Mouse (Mus musculus): Measurements from ENCODE around the gene Sh3bp2. TPM values are rescaled to one million over a fixed set of nuclear protein-coding genes. Genes with fewer than 3 reads are reported as not detected.

Sh3bp2 gene
- total RNA-seq, 2 experiments from 2014 or later = 3.7 to 7.5 TPM

DNA sequence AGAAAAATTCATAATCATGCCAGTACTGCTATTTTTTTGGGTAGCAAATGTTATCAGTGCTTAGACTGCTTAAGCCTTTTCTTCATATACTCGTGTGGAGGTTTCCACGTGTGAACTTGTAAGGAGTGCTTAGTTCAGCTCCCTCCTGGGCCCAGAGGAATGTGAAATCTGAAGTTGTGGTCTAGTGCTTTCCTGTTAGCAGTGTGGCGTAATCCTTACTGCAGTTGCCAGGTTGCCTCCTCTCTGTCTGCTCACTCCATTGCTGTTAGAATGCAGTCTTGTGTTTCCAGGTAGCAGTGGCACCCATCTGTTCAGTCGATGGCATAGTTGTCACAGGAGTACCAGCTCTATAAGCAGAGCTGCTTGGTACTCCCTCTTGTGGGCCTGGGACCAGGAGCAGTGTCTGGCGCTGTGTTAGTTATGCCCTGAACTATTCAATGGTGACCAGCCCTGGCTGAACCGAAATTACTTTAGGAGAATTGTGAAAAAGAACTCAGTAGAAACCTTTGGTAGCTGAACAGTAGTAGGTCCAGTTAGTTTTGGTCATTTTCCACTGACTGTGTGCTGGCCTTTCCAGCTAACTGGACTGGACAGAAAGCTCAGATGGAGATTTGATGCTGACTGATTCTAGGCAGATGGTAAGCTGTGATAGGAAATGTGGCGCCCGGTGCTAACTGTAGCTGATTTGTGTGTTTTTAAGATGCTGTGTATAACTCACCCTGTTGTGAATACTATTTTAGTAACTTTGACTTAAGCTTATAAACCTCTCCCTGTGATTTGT, 81.7 kb downstream of the Sh3bp2 start:
- DNase-seq (ENCODE audit: extremely low spot score in 1 of 2, low spot score in 1 of 2) = no peak

DNA sequence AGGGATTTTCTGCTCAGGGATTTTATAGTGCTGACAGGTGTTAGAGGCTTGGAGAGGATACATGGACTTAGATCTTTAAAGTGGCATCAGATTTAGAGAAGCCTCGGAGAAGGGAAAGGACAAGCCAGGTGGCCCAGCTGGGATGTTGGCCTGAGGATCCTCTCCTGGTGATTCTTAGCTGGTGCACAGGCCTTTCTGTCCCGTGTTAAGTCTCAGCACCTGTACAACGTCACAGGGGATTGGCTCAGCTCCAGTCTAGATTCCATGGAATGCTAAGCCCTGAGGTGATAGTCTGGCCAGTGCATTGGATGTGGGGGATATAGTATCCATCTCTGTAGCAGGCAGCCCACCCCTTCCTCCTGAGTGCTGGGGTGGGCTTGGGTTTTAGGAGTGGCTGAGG, 82.6 kb downstream of the Sh3bp2 start:
- no peak for DNase-seq (ENCODE audit: extremely low spot score in 1 of 2, low spot score in 1 of 2)

DNA sequence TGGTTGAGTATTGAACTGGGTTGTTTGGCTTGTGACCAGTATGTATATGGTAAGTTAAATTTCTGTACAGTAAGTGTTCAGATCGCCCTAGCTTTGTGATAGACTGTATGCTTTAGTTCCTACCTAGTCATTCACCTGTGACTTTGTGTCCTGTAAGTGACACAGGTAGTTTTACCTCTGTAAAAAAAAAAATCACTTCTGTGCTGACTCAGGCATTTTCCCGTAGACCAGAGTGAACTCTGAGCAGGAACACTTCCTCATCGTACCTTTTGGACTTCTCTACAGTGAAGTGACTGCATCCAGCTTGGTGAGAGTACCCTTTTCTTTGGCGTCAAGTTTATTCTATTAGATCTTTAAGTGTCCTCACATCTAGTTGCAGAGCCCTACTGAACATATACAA, 84.3 kb downstream of the Sh3bp2 start:
- DNase-seq (ENCODE audit: extremely low spot score in 1 of 2, low spot score in 1 of 2) = no peak

Small RNA genes lying within 50 kb of the gene (microRNA-seq; reads per million reads assigned to microRNA genes)
- 0.80 to 2.0 reads per million in 2 experiments for gene Mir7036b

Other genes with a start within 250 kb of the Sh3bp2 start
- 10 to 100 TPM; 25.6 to 32.4 TPM for gene Zfyve28, start 237.4 kb upstream of the Sh3bp2 start, total RNA-seq (2021)
- gene Cfap99, start 237.2 kb upstream of the Sh3bp2 start, total RNA-seq (2021) = under 1 TPM; 0.20 to 0.66 TPM
- 10 to 100 TPM; 74.7 to 80.3 TPM for gene Rnf4, start 189.5 kb upstream of the Sh3bp2 start, total RNA-seq (2021)
- gene Fam193a, start 155.9 kb upstream of the Sh3bp2 start, total RNA-seq (2021) = 10 to 100 TPM; 37.0 to 42.2 TPM
- gene Tnip2, start 11.8 kb upstream of the Sh3bp2 start, total RNA-seq (2021) = 10 to 100 TPM; 19.2 to 30.8 TPM
- gene Add1, start 47.8 kb downstream of the Sh3bp2 start, total RNA-seq (2021) = 100 to 1,000 TPM; 452 to 468 TPM
- 10 to 100 TPM; 38.2 to 42.7 TPM for gene Mfsd10, start 111.4 kb downstream of the Sh3bp2 start, total RNA-seq (2021)
- 10 to 100 TPM; 13.1 to 15.0 TPM for gene Nop14, start 134.3 kb downstream of the Sh3bp2 start, total RNA-seq (2021)
- gene Grk4, start 134.5 kb downstream of the Sh3bp2 start, total RNA-seq (2021) = 1 to 10 TPM; 5.6 to 6.6 TPM
- gene Htt, start 235.9 kb downstream of the Sh3bp2 start, total RNA-seq (2021) = 10 to 100 TPM; 73.0 to 85.5 TPM